Mouse (Mus musculus): ENCODE data around the gene Tnfrsf8.

- no peak for TF ChIP-seq CTCF (IDR thresholded peaks at IDR 0.05; ENCODE audit: low read depth, low read length)
- TF ChIP-seq POLR2A (IDR thresholded peaks at IDR 0.05; ENCODE audit: extremely low read depth, insufficient read depth, low read length): no peak
These were observed 57.1 kb downstream of the Tnfrsf8 start for GRCm38 (mm10) chr4:145257751-145258434.

Measured in liver, adult 2 months (tissue).